Mouse (Mus musculus): Measurements from ENCODE around the gene Mpst.

DNA sequence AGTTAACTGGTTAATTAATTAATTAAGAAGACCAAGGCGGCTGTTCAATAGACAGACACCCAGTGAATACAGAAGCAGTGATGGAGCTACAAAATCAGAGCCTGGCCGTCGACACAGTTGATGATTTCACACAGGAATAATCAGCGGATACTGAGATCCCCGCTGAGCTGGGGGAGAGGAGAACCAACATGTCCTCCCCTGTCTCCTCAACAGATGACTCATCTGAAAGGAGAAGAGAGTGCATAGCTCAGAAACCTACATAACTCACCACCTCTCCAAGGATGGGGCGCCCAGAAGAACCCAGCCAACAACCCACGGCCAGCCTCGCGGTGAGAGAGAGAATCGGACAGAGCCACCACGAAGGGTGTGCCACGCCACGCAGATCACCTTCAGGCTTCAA, 14.2 kb downstream of the Mpst start:
- TF ChIP-seq POLR2A (IDR thresholded peaks at IDR 0.05; ENCODE audit: borderline replicate concordance, extremely low read depth, low read depth, low read length) (no peak), CTCF (IDR thresholded peaks at IDR 0.05; ENCODE audit: insufficient read depth, low read length) (no peak)

Data from lung, adult 2 months (tissue).